Mouse (Mus musculus): Measurements from ENCODE around the gene Hormad1.

- TF ChIP-seq CTCF (IDR thresholded peaks at IDR 0.05; ENCODE audit: low read depth), result no peak
- no peak for TF ChIP-seq EP300 (optimal IDR thresholded peaks at IDR 0.05)
Measured at GRCm38 (mm10) chr3:95561826-95562225, 2.3 kb downstream of the Hormad1 start.

Measured in stomach, postnatal 0 days (tissue).